Comparison of ENCODE assay signal across 8 mouse cellular contexts in the genomic region with DNA sequence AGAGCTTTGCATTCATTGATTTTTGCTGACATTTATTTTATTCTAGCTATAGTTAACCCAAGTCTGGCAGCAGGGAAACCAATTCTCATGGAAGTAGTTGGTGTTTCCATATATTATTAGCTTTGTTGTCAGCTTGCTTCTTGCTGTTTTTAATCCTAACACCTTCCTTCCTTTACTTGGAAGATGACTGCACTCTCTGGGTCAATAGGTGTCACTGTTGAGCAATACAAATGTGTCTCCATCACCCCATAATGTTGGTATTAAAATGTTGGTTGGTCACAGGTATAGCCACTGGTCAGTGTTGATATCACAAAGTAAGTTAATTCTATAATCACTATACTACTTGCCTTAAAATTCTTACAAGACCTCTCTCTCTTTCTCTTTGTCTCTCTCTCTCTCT.
DNase-seq lines count a peak whose midpoint lies in the region; ATAC-seq and TF ChIP-seq lines count a peak whose summit lies in the region.

No protein-coding gene starts in this region.

- ATAC-seq in megakaryocyte-erythroid progenitor cell, adult 5-6 weeks (replicated peaks; ENCODE audit: low FRiP score, low TSS enrichment, poor library complexity, severe bottlenecking) = no peak

- no peak for TF ChIP-seq POLR2A in brain, embryonic 14.5 days (IDR thresholded peaks at IDR 0.05; ENCODE audit: borderline replicate concordance, extremely low read depth, insufficient read depth, insufficient read length, poor library complexity, severe bottlenecking)

- TF ChIP-seq CTCF in brain, embryonic 14.5 days (IDR thresholded peaks at IDR 0.05; ENCODE audit: borderline replicate concordance, extremely low read depth, insufficient read depth, insufficient read length) = no peak

- peak; percentile 8 for DNase-seq in adrenal gland, postnatal 14 days
- no peak for DNase-seq in adrenal gland, adult 18-20 months (ENCODE audit: low spot score in 2 of 2)
- peak; percentile 18 to 21 for DNase-seq in kidney, postnatal 36 days
- no peak for DNase-seq in kidney, adult 18-20 months
- peak; percentile 69 for DNase-seq in 416B (ENCODE audit: low read depth)
- DNase-seq in brain, embryonic 14.5 days (ENCODE audit: low read depth) = peak; percentile 31
- DNase-seq in gastrocnemius, adult 8-10 months (ENCODE audit: low spot score in 2 of 2) = no peak

Comparison
In these comparisons a context has a peak if more than half of its experiments do, and no peak if none do; other contexts are left out.
1. DNase-seq: peak in adrenal gland, postnatal 14 days (single experiment), kidney, postnatal 36 days (2 of 2), 416B (single experiment) and brain, embryonic 14.5 days (single experiment); none in adrenal gland, adult 18-20 months (0 of 2), kidney, adult 18-20 months (single experiment) and gastrocnemius, adult 8-10 months (0 of 2).